Mouse (Mus musculus) liver, embryonic 11.5 days (tissue): ENCODE measurements around the gene Spock1. TPM values are rescaled to one million over a fixed set of nuclear protein-coding genes. Genes with fewer than 3 reads are reported as not detected.

Experiments used
- ATAC-seq: fragments of 200-750 bp; cut with Nextera tagmentation; replicated peaks from 2 replicates; pipeline ENCODE4 v1.8.0; 2017; ENCODE audit warnings: moderate number of reproducible peaks, mild to moderate bottlenecking, moderate TSS enrichment, moderate library complexity; ENCODE audit not compliant: low FRiP score
- DNase-seq: peaks from one replicate; pipeline ENCODE4 v3.0.0-alpha.2; 2017; ENCODE audit warnings: low spot score
- H3K27ac ChIP-seq: fragments of 300-500 bp; sonication (generic); 2 replicates; pipeline ENCODE4 v1.5.1; 2014; ENCODE audit warnings: mild to moderate bottlenecking, low read depth, low read length, control low read depth
- H3K27me3 ChIP-seq: fragments of 300-500 bp; sonication (generic); replicated peaks from 2 replicates; pipeline ENCODE4 v1.6.1; 2014; ENCODE audit warnings: low read length, mixed read lengths; ENCODE audit not compliant: control insufficient read depth, insufficient read depth
- H3K36me3 ChIP-seq: fragments of 300-500 bp; sonication (generic); 2 replicates; pipeline ENCODE4 v1.6.1; 2014; ENCODE audit warnings: mild to moderate bottlenecking, low read length, moderate library complexity, mixed read lengths; ENCODE audit not compliant: control insufficient read depth, insufficient read depth
- H3K4me1 ChIP-seq: fragments of 300-500 bp; sonication (generic); replicated peaks from 2 replicates; pipeline ENCODE4 v1.6.1; 2014; ENCODE audit warnings: low read length, mixed read lengths; ENCODE audit not compliant: control insufficient read depth, insufficient read depth
- H3K4me2 ChIP-seq: fragments of 300-500 bp; sonication (generic); 2 replicates; pipeline ENCODE4 v1.6.1; 2014; ENCODE audit warnings: mild to moderate bottlenecking, control low read depth, moderate library complexity
- H3K4me3 ChIP-seq: fragments of 300-500 bp; sonication (generic); 2 replicates; pipeline ENCODE4 v1.5.1; 2014; ENCODE audit warnings: low read depth, low read length, control low read depth
- H3K9ac ChIP-seq: fragments of 300-500 bp; sonication (generic); 2 replicates; pipeline ENCODE4 v1.6.1; 2014; ENCODE audit warnings: low read depth, low read length, control low read depth
- H3K9me3 ChIP-seq: fragments of 300-500 bp; sonication (generic); 2 replicates; pipeline ENCODE4 v1.6.1; 2016; ENCODE audit warnings: low read length, inconsistent platforms, mixed read lengths; ENCODE audit not compliant: control insufficient read depth
- WGBS: fragments of 180-500 bp; shearing (Covaris S2); extraction: QIAGEN DNeasy Blood & Tissue Kit; methylation state at CpG from one replicate; pipeline ENCODE4 v1.1.7; 2014; 5-methylcytosine and 5-hydroxymethylcytosine counted together
- polyA plus RNA-seq: library from polyadenylated mRNA; unstranded; fragments of >200 nt; fragmentation: Nextera tagmentation; extraction: Ambion mirVana; gene quantifications from 2 replicates; pipeline ENCODE4 v1.2.1, GENCODE M21; 2014

Spock1 gene
- polyA plus RNA-seq, 1 experiment from 2014 or later = 1.2 TPM

GRCm38 (mm10) chr13:57549743-57550142, 358.4 kb downstream of the Spock1 start:
- H3K27ac ChIP-seq = no peak overlapping the region
- no peak overlapping the region for H3K4me2 ChIP-seq
- H3K9ac ChIP-seq = no peak overlapping the region
- DNase-seq (no peak), ATAC-seq (no peak)
- no peaks in the 10 kb centered on the region for H3K4me1 ChIP-seq
- H3K9me3 ChIP-seq = no peaks in the 10 kb centered on the region
- 31% methylated on average over 5 of the region's 5 CpGs for WGBS
- no peaks in the 10 kb centered on the region for H3K36me3 ChIP-seq
- no peaks in the 10 kb centered on the region for H3K27me3 ChIP-seq
- no peak overlapping the region for H3K4me3 ChIP-seq

- no peak for DNase-seq
- Histone ChIP-seq H3K27me3 (no peaks in the 10 kb centered on the region; the same call in 1 of the 2 replicates), H3K4me3 (no peak overlapping the region), H3K4me2 (no peak overlapping the region), H3K9me3 (no peaks in the 10 kb centered on the region), H3K36me3 (no peaks in the 10 kb centered on the region), H3K27ac (no peak overlapping the region), H3K4me1 (no peaks in the 10 kb centered on the region), H3K9ac (no peak overlapping the region)
- ATAC-seq = no peak
- WGBS = 71% methylated on average over 8 of the region's 8 CpGs
Measured at GRCm38 (mm10) chr13:57536988-57537547, 371.1 kb downstream of the Spock1 start.

GRCm38 (mm10) chr13:57534325-57534724, 373.8 kb downstream of the Spock1 start:
- ATAC-seq = no peak
- WGBS = 80% methylated on average over 7 of the region's 7 CpGs

GRCm38 (mm10) chr13:57525946-57526345, 382.2 kb downstream of the Spock1 start:
- Histone ChIP-seq H3K4me2 (no peak overlapping the region), H3K9ac (no peak overlapping the region), H3K27me3 (peaks cover 2% of the 10 kb centered on the region; the same call in 1 of the 2 replicates), H3K9me3 (no peaks in the 10 kb centered on the region), H3K4me3 (no peak overlapping the region), H3K27ac (no peak overlapping the region), H3K36me3 (no peaks in the 10 kb centered on the region), H3K4me1 (no peaks in the 10 kb centered on the region)
- DNase-seq (no peak), ATAC-seq (no peak)

More at GRCm38 (mm10) chr13:57534325-57534724, 373.8 kb downstream of the Spock1 start:
- H3K9ac ChIP-seq = no peak overlapping the region
- H3K36me3 ChIP-seq = no peaks in the 10 kb centered on the region
- no peaks in the 10 kb centered on the region for H3K4me1 ChIP-seq
- H3K4me2 ChIP-seq = no peak overlapping the region
- H3K9me3 ChIP-seq = no peaks in the 10 kb centered on the region
- H3K4me3 ChIP-seq = no peak overlapping the region
- H3K27ac ChIP-seq = no peak overlapping the region
- H3K27me3 ChIP-seq = no peaks in the 10 kb centered on the region; the same call in 1 of the 2 replicates
- no peak for DNase-seq

- Histone ChIP-seq H3K4me2 (no peak overlapping the region), H3K36me3 (no peaks in the 10 kb centered on the region), H3K9ac (no peak overlapping the region), H3K27ac (no peak overlapping the region), H3K4me1 (no peaks in the 10 kb centered on the region), H3K9me3 (no peaks in the 10 kb centered on the region), H3K27me3 (peaks cover 3% of the 10 kb centered on the region; the same call in 1 of the 2 replicates), H3K4me3 (no peak overlapping the region)
- 39% methylated on average over 3 of the region's 3 CpGs for WGBS
- ATAC-seq (no peak), DNase-seq (no peak)
Measured at GRCm38 (mm10) chr13:57524546-57524945, 383.6 kb downstream of the Spock1 start.

- Histone ChIP-seq H3K36me3 (no peaks in the 10 kb centered on the region), H3K9ac (no peak overlapping the region), H3K27ac (no peak overlapping the region), H3K4me2 (no peak overlapping the region), H3K27me3 (peaks cover 3% of the 10 kb centered on the region; the same call in 1 of the 2 replicates), H3K4me1 (no peaks in the 10 kb centered on the region), H3K9me3 (no peaks in the 10 kb centered on the region), H3K4me3 (no peak overlapping the region)
- ATAC-seq = no peak
- no peak for DNase-seq
- 79% methylated on average over 5 of the region's 5 CpGs for WGBS
Measured at GRCm38 (mm10) chr13:57523366-57523765, 384.8 kb downstream of the Spock1 start.

GRCm38 (mm10) chr13:57522319-57522718, 385.8 kb downstream of the Spock1 start:
- Histone ChIP-seq H3K9me3 (no peaks in the 10 kb centered on the region), H3K4me1 (no peaks in the 10 kb centered on the region), H3K4me3 (no peak overlapping the region), H3K36me3 (no peaks in the 10 kb centered on the region), H3K27ac (no peak overlapping the region), H3K4me2 (no peak overlapping the region), H3K27me3 (peaks cover 3% of the 10 kb centered on the region; the same call in 1 of the 2 replicates), H3K9ac (no peak overlapping the region)
- DNase-seq = no peak
- whole genome bisulfite sequencing = 75% methylated on average over 4 of the region's 4 CpGs
- ATAC-seq = no peak

- no peaks in the 10 kb centered on the region for H3K4me1 ChIP-seq
- 16% methylated on average over 3 of the region's 3 CpGs for whole genome bisulfite sequencing
- H3K4me3 ChIP-seq = no peak overlapping the region
- no peaks in the 10 kb centered on the region for H3K36me3 ChIP-seq
- H3K27me3 ChIP-seq = peaks cover 3% of the 10 kb centered on the region; the same call in 1 of the 2 replicates
- DNase-seq (no peak), ATAC-seq (no peak)
- H3K27ac ChIP-seq = no peak overlapping the region
- no peak overlapping the region for H3K4me2 ChIP-seq
- H3K9ac ChIP-seq = no peak overlapping the region
- H3K9me3 ChIP-seq = no peaks in the 10 kb centered on the region
Measured at GRCm38 (mm10) chr13:57521152-57521551, 387.0 kb downstream of the Spock1 start.

- no peak overlapping the region for H3K9ac ChIP-seq
- no peak for ATAC-seq
- H3K4me1 ChIP-seq = no peaks in the 10 kb centered on the region
- H3K36me3 ChIP-seq = no peaks in the 10 kb centered on the region
- WGBS = 61% methylated on average over 11 of the region's 11 CpGs
- no peaks in the 10 kb centered on the region for H3K9me3 ChIP-seq
- H3K27me3 ChIP-seq = peaks cover 3% of the 10 kb centered on the region; the same call in 1 of the 2 replicates
- H3K27ac ChIP-seq = no peak overlapping the region
- no peak for DNase-seq
- H3K4me3 ChIP-seq = no peak overlapping the region
- H3K4me2 ChIP-seq = no peak overlapping the region
Measured at GRCm38 (mm10) chr13:57519790-57520189, 388.3 kb downstream of the Spock1 start.
